Mouse (Mus musculus) limb, embryonic 13.5 days (tissue): ENCODE measurements around the gene Pbx1. TPM values are rescaled to one million over a fixed set of nuclear protein-coding genes. Genes with fewer than 3 reads are reported as not detected.
A peak's percentile ranks its signal among the peaks of the same experiment; 100 is the strongest.

ENCODE experiments used
- ATAC-seq: fragments of 200-750 bp; cut with Nextera tagmentation; 2 replicates; pipeline ENCODE4 v1.8.0; 2017; ENCODE audit warnings: low read depth, moderate number of reproducible peaks, moderate TSS enrichment; ENCODE audit not compliant: low FRiP score
- H3K27ac ChIP-seq: fragments of 300-500 bp; sonication (generic); 2 replicates; pipeline ENCODE4 v1.5.1; 2015; ENCODE audit warnings: inconsistent platforms, mild to moderate bottlenecking, moderate library complexity
- H3K27me3 ChIP-seq: fragments of 300-500 bp; sonication (generic); 2 replicates; pipeline ENCODE4 v1.6.1; 2015; ENCODE audit warnings: mild to moderate bottlenecking, inconsistent platforms
- H3K36me3 ChIP-seq: fragments of 300-500 bp; sonication (generic); 2 replicates; pipeline ENCODE4 v1.6.1; 2015; ENCODE audit warnings: inconsistent platforms, mild to moderate bottlenecking, moderate library complexity
- H3K4me1 ChIP-seq: fragments of 300-500 bp; sonication (generic); 2 replicates; pipeline ENCODE4 v1.6.1; 2015; ENCODE audit warnings: inconsistent platforms
- H3K4me2 ChIP-seq: fragments of 300-500 bp; sonication (generic); replicated peaks from 2 replicates; pipeline ENCODE4 v1.6.1; 2015; ENCODE audit warnings: inconsistent platforms, mild to moderate bottlenecking, moderate library complexity
- H3K4me3 ChIP-seq: fragments of 300-500 bp; sonication (generic); 2 replicates; pipeline ENCODE4 v1.5.1; 2015; ENCODE audit warnings: moderate library complexity, mild to moderate bottlenecking, inconsistent platforms
- H3K9ac ChIP-seq: fragments of 300-500 bp; sonication (generic); 2 replicates; pipeline ENCODE4 v1.6.1; 2015; ENCODE audit warnings: mild to moderate bottlenecking, inconsistent platforms
- H3K9me3 ChIP-seq: fragments of 300-500 bp; sonication (generic); 2 replicates; pipeline ENCODE4 v1.6.1; 2016; ENCODE audit warnings: inconsistent platforms
- WGBS: fragments of 180-500 bp; shearing (Covaris S2); methylation state at CpG from one replicate; pipeline ENCODE4 v1.1.7; 2015; 5-methylcytosine and 5-hydroxymethylcytosine counted together
- polyA plus RNA-seq: library from polyadenylated mRNA; unstranded; fragments of >200 nt; fragmentation: Nextera tagmentation; extraction: Ambion mirVana; gene quantifications from 2 replicates; pipeline ENCODE4 v1.2.1, GENCODE M21; 2015

Gene Pbx1
- polyA plus RNA-seq, 1 experiment from 2014 or later: 31.6 TPM

DNA sequence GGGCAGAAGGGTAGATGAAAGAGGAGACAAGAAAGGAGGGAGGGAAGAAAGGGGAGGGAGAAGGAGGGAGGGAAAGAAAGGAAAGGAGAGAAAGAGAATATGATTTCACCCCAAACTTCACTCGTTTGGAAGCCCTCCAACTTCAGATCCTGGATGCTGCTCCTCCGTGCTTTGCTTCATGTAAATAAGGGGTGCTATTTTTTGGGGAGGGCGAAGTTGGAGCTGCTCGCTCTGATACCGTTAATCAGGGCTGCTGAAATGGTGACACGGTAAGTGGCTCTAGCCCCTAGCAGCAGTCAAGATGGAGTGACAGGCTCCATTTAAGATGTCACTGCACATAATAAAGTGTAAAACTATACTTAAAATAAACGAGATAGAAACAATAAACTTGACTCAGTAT is 190.8 kb downstream of the Pbx1 start:
- H3K27ac ChIP-seq: no peak overlapping the region
- H3K36me3 ChIP-seq: no peaks in the 10 kb centered on the region
- H3K4me2 ChIP-seq: peak overlapping the region; percentile 38
- ATAC-seq: no peak
- H3K27me3 ChIP-seq: no peaks in the 10 kb centered on the region
- H3K4me1 ChIP-seq: peaks cover 52% of the 10 kb centered on the region
- no peak overlapping the region for H3K9ac ChIP-seq
- 23% methylated on average over 7 of the region's 7 CpGs for WGBS
- no peaks in the 10 kb centered on the region for H3K9me3 ChIP-seq
- H3K4me3 ChIP-seq: no peak overlapping the region

DNA sequence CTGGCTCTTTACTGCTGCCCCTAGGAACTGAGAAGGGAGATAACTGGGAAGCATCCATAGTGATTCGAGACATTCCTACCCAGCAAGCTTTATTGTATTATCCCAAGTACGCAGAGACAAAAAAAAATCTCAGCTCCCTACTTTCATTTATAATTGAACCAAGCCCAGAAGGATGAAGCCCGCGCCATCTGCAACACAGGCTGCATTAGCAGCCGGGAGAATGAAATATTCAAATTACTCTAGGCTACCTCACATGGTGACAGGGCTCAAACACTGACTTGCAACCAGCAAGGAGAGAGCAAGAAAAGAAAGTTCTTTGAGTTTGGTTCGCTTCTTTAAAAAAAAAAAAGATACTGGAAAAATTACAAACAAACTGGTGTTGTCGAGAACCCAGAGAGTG is 191.2 kb downstream of the Pbx1 start:
- 34% methylated on average over 7 of the region's 7 CpGs for WGBS
- ATAC-seq: no peak
- Histone ChIP-seq H3K27ac (no peak overlapping the region), H3K4me3 (no peak overlapping the region), H3K27me3 (no peaks in the 10 kb centered on the region), H3K4me2 (no peak overlapping the region), H3K9me3 (no peaks in the 10 kb centered on the region), H3K36me3 (no peaks in the 10 kb centered on the region), H3K4me1 (peaks cover 47% of the 10 kb centered on the region), H3K9ac (no peak overlapping the region)

DNA sequence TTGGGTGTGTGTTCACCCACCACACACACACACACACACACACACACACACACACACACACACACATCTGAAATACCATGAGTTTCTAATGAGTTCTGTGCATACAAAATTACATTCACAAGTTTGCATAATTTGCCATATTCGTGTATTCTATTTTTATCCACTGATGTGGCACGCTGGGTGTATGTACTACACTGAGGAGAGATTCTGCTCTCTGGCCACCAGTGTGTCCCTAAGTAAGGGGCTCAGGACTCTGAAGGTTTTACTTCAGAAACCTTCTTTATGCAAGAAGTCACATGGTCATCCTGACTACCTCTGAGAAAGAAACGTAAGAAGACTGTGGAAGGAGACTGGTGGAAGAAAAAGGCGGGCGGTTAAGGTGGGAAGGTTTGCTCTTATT is 191.7 kb downstream of the Pbx1 start:
- Histone ChIP-seq H3K27ac (no peak overlapping the region), H3K4me1 (peaks cover 42% of the 10 kb centered on the region), H3K4me3 (no peak overlapping the region), H3K4me2 (no peak overlapping the region), H3K9ac (no peak overlapping the region), H3K9me3 (no peaks in the 10 kb centered on the region), H3K27me3 (no peaks in the 10 kb centered on the region), H3K36me3 (no peaks in the 10 kb centered on the region)
- 86% methylated on average over 5 of the region's 5 CpGs for WGBS
- ATAC-seq: no peak

DNA sequence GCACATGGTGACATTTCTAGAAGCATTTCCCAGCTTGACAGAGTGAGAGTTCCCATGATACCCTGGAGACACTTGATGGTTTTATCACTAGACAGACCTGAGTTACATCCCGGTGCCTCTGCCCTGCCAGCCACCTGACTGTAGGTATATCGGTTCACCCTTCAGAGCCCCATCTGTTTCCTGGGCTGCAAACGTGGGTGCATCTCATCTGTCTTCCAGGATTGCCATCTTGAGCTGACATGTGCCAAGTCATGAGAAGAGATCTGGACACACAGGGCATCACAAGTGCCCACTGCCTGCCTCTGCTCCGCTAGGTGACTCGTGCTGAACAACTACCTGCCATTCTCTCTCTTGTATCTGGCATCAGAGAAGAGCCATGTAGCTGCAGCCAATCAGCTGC is 196.0 kb downstream of the Pbx1 start:
- no peak overlapping the region for H3K4me3 ChIP-seq
- H3K27me3 ChIP-seq: 0 out of 2 replicates have a peak, but pooled peaks cover 2% of the 10 kb centered on the region
- H3K4me1 ChIP-seq: peaks cover 15% of the 10 kb centered on the region
- H3K36me3 ChIP-seq: no peaks in the 10 kb centered on the region
- no peak for ATAC-seq
- 90% methylated on average over 5 of the region's 5 CpGs for WGBS
- H3K9ac ChIP-seq: no peak overlapping the region
- no peak overlapping the region for H3K27ac ChIP-seq
- H3K9me3 ChIP-seq: no peaks in the 10 kb centered on the region
- no peak overlapping the region for H3K4me2 ChIP-seq

DNA sequence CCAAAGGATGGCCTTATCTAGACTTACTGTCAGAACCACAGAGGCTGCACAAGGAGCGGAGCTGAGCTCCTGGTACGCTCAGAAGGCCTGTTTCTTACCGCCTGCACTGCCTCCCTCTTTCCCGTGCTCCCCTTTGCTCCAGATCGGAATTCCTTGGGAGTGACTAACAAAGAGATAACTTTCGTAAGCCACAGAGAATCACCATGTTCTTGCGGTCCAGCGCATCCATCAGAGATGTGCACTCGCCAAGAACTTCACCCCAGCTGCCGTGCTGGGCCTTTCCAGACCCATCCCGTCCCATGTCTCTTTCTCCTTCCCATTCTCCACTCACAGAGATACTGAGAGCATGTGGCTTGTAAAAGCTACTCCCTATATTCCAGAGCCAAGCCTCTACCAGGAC is 197.7 kb downstream of the Pbx1 start:
- no peak overlapping the region for H3K27ac ChIP-seq
- ATAC-seq: no peak
- peaks cover 24% of the 10 kb centered on the region for H3K4me1 ChIP-seq
- H3K4me3 ChIP-seq: no peak overlapping the region
- H3K36me3 ChIP-seq: no peaks in the 10 kb centered on the region
- 0 out of 2 replicates have a peak, but pooled peaks cover 2% of the 10 kb centered on the region for H3K27me3 ChIP-seq
- no peak overlapping the region for H3K9ac ChIP-seq
- WGBS: 87% methylated on average over 11 of the region's 11 CpGs
- no peak overlapping the region for H3K4me2 ChIP-seq
- no peaks in the 10 kb centered on the region for H3K9me3 ChIP-seq

DNA sequence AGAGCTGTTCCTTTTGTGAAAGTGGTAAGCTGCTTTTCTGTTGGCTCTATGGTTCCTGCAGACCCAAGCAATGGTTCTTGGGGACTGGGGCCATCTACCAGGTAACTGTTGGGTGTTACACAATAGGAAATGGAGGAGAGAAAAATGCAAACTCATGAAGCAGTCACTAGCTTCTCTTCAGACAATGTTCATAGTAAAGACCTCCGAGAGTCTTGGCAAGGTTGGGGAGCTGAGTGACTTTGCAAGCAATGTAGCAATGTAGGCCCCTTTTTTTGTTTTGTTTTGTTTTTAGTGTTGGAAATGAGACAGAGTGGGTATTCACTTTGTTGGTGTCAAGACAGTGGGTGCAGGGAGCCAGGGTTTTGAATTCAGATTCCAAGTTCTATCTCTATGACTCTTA is 198.9 kb downstream of the Pbx1 start:
- Histone ChIP-seq H3K36me3 (no peaks in the 10 kb centered on the region), H3K27ac (no peak overlapping the region), H3K9ac (no peak overlapping the region), H3K4me1 (peaks cover 34% of the 10 kb centered on the region), H3K4me3 (no peak overlapping the region), H3K27me3 (0 out of 2 replicates have a peak, but pooled peaks cover 2% of the 10 kb centered on the region), H3K9me3 (no peaks in the 10 kb centered on the region), H3K4me2 (no peak overlapping the region)
- 92% methylated on average over 1 of the region's 1 CpGs for WGBS
- ATAC-seq: no peak

DNA sequence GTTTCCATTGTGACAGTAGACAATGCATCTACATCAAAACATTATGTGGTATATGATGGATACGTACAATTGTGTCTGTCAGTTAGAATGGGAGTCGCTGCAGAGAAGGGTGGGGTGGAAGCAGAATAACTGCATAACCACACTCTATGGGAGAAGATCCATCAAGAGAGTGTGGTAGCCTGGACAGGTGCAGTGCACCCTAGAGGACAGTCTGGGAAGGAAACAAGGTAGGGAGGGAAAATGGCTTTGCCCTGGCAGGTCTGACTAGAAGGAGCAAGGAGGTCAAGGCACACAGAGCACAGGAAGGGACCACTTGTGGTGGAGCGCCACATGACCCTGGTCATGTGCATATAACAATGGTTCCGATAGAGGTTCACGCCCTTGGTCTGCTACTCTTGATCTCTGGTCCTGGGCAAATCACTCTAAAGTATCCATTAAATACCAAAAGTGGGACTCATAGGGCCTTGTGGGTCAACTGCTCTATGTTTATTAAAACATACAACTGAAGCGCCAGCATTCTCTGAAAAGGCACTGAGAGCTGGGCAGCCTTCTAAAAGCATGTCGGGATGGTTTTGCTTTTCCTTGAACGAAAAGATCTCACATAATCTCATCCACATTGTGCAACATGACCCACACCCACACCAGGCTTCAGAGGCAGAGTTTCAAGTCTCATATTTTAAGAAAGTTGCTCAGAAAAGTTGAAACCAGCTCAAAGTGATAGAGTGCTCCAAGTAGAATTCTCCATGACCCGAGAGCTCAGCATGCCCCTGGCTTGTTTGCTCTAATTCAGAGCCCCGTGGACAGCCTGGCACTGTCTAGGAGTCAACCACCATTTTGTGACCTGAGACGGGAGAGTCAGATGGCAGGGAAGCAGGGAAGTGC is 200.3 kb downstream of the Pbx1 start:
- Histone ChIP-seq H3K9ac (no peak overlapping the region), H3K36me3 (no peaks in the 10 kb centered on the region), H3K27me3 (0 out of 2 replicates have a peak, but pooled peaks cover 2% of the 10 kb centered on the region), H3K27ac (no peak overlapping the region; the same call in 1 of the 2 replicates), H3K4me2 (no peak overlapping the region), H3K4me3 (no peak overlapping the region), H3K9me3 (no peaks in the 10 kb centered on the region), H3K4me1 (peaks cover 36% of the 10 kb centered on the region)
- WGBS: 90% methylated on average over 11 of the region's 11 CpGs
- no peak for ATAC-seq

DNA sequence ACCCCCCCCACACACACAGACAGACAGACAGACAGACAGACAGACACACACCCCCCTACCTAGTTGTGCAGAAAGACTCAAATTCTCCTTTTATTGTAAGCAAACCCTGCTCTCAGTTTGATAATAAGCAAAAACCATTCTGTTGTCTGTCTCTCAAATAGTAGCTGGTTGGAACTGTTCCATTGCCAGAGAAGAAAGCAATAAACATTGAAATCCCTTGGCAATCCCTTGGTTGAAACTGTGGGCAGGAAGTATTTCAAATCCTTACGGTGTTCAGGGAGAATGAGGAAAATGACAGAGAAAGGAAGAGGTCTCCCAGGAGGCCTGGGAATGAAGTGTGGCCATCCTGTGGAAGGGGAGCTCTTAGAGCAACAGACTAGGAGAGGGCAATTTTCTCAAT is 201.2 kb downstream of the Pbx1 start:
- Histone ChIP-seq H3K27me3 (0 out of 2 replicates have a peak, but pooled peaks cover 2% of the 10 kb centered on the region), H3K4me1 (peaks cover 45% of the 10 kb centered on the region), H3K4me2 (0 out of 2 replicates have a peak overlapping the region, but pooled peaks have one; percentile 23), H3K27ac (peak overlapping the region; percentile 56; the same call in 1 of the 2 replicates), H3K4me3 (no peak overlapping the region), H3K36me3 (no peaks in the 10 kb centered on the region), H3K9me3 (no peaks in the 10 kb centered on the region), H3K9ac (no peak overlapping the region)
- no peak for ATAC-seq
- WGBS: 26% methylated on average over 1 of the region's 1 CpGs

DNA sequence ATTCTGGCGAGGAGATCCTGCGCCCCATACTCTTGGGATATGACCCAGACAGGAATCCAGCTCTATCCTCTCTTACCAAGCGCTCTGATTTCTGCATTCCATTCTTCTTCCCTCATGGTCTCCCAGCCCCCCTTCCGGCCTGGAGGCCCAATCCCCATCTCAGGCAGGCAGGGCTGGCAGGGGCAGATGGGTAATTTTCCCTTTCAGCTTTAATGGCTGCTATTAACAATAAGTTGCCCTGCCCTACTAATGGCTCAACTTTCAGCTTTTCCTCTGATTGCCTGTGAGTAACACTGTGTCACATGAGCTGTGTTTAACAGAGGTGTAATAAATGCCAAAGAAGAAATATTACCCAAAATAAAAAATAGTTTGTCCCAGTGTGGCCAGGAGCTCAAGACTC is 201.9 kb downstream of the Pbx1 start:
- H3K27ac ChIP-seq: peak overlapping the region; percentile 45; the same call in 1 of the 2 replicates
- 0 out of 2 replicates have a peak, but pooled peaks cover 2% of the 10 kb centered on the region for H3K27me3 ChIP-seq
- no peaks in the 10 kb centered on the region for H3K36me3 ChIP-seq
- WGBS: 17% methylated on average over 4 of the region's 4 CpGs
- ATAC-seq: peak; percentile 85
- H3K4me2 ChIP-seq: peak overlapping the region; percentile 23; the same call in 1 of the 2 replicates
- no peak overlapping the region for H3K9ac ChIP-seq
- H3K4me3 ChIP-seq: no peak overlapping the region
- peaks cover 49% of the 10 kb centered on the region for H3K4me1 ChIP-seq
- no peaks in the 10 kb centered on the region for H3K9me3 ChIP-seq

DNA sequence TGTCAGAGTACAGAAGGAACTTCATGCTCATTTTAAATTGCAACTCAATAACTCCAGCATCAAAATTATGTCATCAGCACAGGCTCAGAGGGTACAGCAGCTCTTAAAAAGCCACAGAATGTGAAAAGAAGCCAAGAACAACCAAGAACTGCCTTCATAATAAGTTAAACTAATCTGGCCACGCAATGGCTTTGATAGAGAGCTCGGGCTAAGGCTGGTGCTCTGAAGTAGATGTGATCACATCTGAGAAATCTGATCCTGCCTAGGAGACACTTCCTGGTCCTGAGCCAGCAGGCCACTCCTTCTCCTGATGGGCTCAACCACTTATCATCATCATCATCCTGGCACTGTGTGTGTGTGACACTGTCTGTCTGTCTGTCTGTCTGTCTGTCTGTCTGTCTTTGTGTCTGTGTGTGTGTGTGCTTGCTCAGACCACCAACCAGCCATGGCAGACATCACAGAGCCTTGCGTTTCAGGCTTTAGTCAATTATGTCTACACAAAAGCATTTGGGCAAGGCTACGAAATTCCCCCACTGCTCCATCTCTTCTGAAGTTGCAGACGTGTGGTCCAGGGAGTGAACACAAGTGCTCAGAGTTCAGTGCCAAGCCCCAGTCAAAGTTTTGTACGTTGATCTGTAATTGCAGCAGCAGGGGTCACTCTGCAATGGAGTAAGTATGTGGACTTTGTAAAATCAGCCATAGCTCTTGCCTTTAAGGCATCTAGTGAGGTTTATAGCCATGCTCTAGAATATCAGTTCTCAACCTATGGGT is 203.1 kb downstream of the Pbx1 start:
- no peak overlapping the region for H3K9ac ChIP-seq
- H3K27me3 ChIP-seq: 0 out of 2 replicates have a peak, but pooled peaks cover 2% of the 10 kb centered on the region
- no peak overlapping the region; the same call in 1 of the 2 replicates for H3K27ac ChIP-seq
- no peak for ATAC-seq
- H3K36me3 ChIP-seq: no peaks in the 10 kb centered on the region
- no peak overlapping the region; the same call in 1 of the 2 replicates for H3K4me2 ChIP-seq
- peaks cover 49% of the 10 kb centered on the region for H3K4me1 ChIP-seq
- 48% methylated on average over 6 of the region's 6 CpGs for WGBS
- no peaks in the 10 kb centered on the region for H3K9me3 ChIP-seq
- H3K4me3 ChIP-seq: no peak overlapping the region

DNA sequence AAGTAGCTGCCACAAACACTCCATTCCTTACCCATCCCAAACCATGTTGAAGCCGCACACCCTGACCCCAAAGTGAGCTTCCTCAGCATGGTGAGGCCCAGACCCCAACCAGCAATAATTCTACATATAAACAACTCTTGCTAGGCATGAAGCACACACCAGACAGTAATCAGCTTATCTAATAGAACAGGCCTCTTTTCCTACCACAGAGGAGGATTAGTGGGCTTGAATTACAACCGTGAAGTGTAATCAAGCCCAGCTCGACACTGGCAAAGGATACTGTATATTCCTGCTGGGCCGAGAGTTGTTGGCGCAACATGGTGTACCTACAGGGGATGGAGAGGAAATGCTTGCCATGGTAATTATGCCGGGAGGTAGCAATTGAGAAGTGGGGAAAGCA is 205.9 kb downstream of the Pbx1 start:
- no peak for ATAC-seq
- Histone ChIP-seq H3K36me3 (no peaks in the 10 kb centered on the region), H3K4me1 (peaks cover 54% of the 10 kb centered on the region), H3K27ac (no peak overlapping the region), H3K9me3 (no peaks in the 10 kb centered on the region), H3K27me3 (no peaks in the 10 kb centered on the region), H3K9ac (no peak overlapping the region), H3K4me2 (no peak overlapping the region), H3K4me3 (no peak overlapping the region)
- WGBS: 55% methylated on average over 6 of the region's 6 CpGs

DNA sequence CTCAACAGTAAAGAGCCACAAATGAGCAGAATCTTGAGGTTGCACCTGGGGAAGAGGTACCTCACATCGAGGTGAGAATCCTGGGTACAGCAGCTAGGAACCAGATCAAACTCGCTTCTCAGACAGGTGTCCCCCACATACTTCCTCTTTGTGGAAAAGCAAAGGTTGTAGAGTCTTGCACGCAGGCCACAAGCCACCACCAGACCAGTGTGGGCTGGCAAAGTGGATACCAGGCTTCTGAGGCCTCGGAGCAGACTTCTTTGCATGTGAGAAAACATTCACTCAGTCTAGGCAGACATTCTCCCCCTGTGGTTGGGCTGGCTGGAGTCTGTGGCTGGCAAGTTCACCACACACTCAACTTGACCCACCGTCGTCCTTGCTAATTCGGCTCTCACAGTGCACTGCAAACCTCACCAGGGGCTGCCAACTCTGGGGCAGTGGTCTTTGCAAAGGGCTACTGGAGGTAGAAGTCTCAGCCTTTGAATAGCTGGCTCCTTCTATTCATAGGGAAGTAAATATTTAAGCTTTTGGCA is 206.4 kb downstream of the Pbx1 start:
- Histone ChIP-seq H3K4me2 (no peak overlapping the region), H3K9ac (no peak overlapping the region), H3K4me1 (peaks cover 54% of the 10 kb centered on the region), H3K27me3 (no peaks in the 10 kb centered on the region), H3K27ac (no peak overlapping the region), H3K36me3 (no peaks in the 10 kb centered on the region), H3K9me3 (no peaks in the 10 kb centered on the region), H3K4me3 (no peak overlapping the region)
- WGBS: 83% methylated on average over 7 of the region's 7 CpGs
- no peak for ATAC-seq
